Mouse (Mus musculus) spleen, embryonic (tissue): ENCODE results near the gene Anxa6.

Experiments used
- CTCF ChIA-PET: fragments of 350-600 bp; sonication (Branson Sonifier 250); formaldehyde crosslinking; loops from one replicate; lab custom pipeline; 2022; lab: Charles Lee

Anxa6 gene

GRCm38 (mm10) chr11:55033040-55033660 lies at the start of gene Anxa6:
TSS of gene Anxa6 (minus strand) at chr11:55033445.
- CTCF ChIA-PET: interaction anchor here (0.7 to 1.3 kb wide), 2 partner anchors 11 to 99 kb away, joined by 3 read pairs; no protein-coding TSS in a partner anchor

DNA sequence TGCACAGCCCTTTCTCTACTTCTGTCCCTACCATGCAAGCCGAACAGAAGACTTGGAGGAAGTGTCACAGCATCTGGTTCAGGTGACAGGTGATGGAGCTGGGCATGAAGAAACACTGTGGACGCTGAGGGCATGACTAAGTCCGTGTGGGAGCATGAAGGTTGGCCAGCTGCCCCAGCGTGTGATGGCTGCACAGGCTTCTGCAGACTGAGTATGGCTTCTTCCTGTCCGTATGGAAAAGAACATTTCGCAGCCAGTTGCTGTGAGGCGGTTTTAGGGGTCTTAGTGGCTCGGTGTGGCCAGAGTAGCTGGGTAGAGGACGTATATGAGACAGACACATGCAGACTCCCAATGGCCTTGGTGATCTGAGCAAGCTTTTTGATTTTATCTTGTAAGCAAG lies 48.0 kb upstream of the Anxa6 start:
- CTCF ChIA-PET: no interaction called here

GRCm38 (mm10) chr11:55079180-55079579 lies 45.9 kb upstream of the Anxa6 start:
- CTCF ChIA-PET: interaction anchor here (0.6 to 1.6 kb wide), 3 partner anchors 8 to 96 kb away, joined by 3 to 7 read pairs (median 4); no protein-coding TSS in a partner anchor

DNA sequence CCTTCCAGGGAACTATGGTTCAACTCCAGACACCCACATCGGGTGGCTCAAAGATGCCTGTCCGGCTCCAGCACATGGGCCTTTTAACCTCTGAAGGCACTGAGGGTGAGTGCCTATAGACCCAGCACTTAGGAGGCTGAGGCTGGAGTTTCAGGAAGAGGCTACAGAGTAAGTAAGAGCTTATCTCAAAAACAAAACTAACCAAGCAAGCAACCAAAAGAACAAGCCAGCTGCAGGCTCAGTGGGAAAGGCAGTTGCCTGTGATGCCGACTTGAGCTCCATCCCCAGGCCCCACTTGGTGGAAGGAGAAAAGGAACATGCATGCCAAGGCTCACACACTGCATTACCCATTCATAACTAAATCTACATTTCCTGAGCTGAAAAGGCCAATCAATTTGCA lies 45.3 kb upstream of the Anxa6 start:
- CTCF ChIA-PET: interaction anchor here (0.6 to 1.6 kb wide), 3 partner anchors 9 to 96 kb away, joined by 3 to 7 read pairs (median 4); no protein-coding TSS in a partner anchor

DNA sequence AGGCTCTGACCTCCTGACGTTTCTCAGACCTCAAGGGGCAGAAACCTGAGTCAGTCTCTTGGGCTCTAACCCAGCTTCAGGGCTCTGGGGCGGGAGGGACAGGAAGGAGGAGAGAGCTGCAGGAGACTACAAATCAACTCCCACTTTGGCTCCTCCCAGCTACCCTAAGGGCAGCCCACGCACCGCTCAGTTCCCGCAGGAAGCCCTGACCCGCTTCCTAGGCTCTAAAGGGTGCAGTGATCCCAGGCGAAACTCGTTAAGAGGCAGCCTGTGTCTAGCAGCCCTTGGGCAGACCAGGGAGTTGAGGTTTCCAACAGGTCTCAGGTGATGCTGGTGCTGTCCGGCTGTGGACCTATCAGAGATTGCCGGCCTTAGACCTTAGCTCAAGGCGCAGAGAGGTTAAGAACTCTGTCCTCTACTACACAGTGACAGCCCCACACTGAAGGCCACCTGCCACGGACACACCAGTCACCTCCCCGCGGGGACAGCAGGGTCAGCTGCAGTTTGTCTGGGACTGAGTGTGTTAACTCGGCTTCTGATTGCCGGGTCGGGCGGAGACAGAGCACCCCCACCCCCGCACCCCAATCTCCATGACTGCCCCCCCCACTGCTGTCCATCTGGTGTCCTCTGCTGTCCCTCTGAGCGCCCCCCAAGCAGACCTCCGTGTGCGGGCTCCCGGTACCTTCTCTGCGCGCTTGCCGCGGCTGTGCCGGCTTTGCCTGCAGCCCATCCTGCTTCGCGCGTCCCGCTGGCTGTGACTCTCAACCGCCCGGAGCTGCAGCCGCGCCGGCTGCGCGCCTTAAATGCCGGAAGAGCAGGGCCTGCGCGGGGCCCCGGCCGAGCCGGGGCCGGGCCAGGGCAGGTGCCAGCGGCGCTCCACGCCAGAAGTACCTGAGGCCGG lies 44.3 kb upstream of the Anxa6 start, which contains the start of gene Ccdc69:
TSS of gene Ccdc69 (minus strand) at position 801 of the 901 bp plus-strand sequence.
- CTCF ChIA-PET: interaction anchor here (0.6 to 1.3 kb wide), 2 partner anchors 10 to 56 kb away, joined by 3 read pairs; no protein-coding TSS in a partner anchor

GRCm38 (mm10) chr11:55076234-55076633 lies 43.0 kb upstream of the Anxa6 start:
- CTCF ChIA-PET: interaction anchor here (0.6 to 1.3 kb wide), 2 partner anchors 11 to 118 kb away, joined by 3 to 10 read pairs; no protein-coding TSS in a partner anchor

DNA sequence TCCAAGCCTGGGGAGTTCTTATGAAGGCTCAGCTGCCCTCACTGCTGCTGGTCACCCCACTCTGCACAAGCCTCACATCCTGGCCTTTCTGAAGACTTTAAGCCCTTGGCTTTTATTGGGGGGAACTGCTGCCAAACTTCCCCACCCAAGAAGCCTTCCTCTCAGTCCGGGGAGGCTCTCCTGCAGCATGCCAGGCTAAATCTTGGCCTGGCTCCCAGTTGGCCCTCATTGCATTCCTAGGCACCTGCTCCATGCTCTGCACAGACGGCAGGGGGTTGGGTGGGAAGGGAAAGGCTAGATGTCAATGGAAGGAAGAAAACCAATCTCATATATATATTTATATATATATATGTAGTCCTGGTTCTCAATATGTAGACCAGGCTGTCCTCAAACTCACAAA lies 42.4 kb upstream of the Anxa6 start:
- CTCF ChIA-PET: no interaction called here

DNA sequence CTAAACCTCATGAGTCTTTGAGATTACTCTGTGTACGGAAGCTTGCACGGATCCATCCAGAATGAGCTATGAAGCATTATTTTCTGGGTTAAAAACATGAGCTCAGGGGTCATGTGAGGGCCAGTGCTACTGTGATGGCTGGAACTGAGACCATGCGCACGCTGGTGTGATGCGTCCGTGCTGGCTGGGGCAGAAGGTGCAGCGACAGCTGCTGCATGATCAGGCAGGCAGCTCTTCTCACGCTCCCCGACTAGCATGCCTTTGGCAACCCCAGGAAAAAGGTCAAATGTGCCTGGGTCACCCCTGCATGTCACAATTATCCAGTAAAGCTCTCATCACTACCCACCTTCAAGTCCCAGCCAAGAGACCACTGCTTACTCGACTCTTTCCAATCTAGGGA lies 39.9 kb upstream of the Anxa6 start:
- CTCF ChIA-PET: interaction anchor here (0.8 kb wide), 1 partner anchor 12 kb away, joined by 3 read pairs; no protein-coding TSS in a partner anchor

DNA sequence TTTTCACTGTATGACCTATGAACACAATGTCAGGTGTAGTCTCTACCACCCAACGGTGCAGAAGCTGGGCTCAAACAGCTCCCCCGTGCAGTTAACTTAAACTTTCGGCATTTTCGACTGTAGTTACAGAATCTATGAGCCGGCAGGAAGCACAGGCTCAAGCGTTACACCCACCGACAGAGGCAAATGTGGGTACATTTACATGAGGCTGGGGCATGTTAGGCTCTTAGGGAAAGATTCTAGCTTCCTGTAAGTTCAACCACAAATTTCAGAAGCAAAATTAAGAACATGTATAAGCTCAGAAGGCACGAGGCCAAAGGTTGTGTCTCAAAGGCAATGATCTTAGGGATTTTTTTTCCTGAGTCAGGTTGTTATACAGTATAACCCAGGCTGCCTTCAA lies 39.2 kb upstream of the Anxa6 start:
- CTCF ChIA-PET: interaction anchor here (0.6 to 0.8 kb wide), 4 partner anchors 12 to 94 kb away, joined by 3 to 7 read pairs (median 4); no protein-coding TSS in a partner anchor

GRCm38 (mm10) chr11:55071344-55071743 lies 38.1 kb upstream of the Anxa6 start:
- CTCF ChIA-PET: no interaction called here

GRCm38 (mm10) chr11:55069023-55069422 lies 35.8 kb upstream of the Anxa6 start:
- CTCF ChIA-PET: interaction anchor here (0.5 kb wide), 1 partner anchor 127 kb away, joined by 5 read pairs; no protein-coding TSS in a partner anchor

GRCm38 (mm10) chr11:55066921-55067320 lies 33.7 kb upstream of the Anxa6 start:
- CTCF ChIA-PET: no interaction called here

- CTCF ChIA-PET: interaction anchor here (0.6 to 0.7 kb wide), 2 partner anchors 12 to 23 kb away, joined by 3 to 12 read pairs; no protein-coding TSS in a partner anchor
Observed at GRCm38 (mm10) chr11:55062856-55063255, 29.6 kb upstream of the Anxa6 start.

- CTCF ChIA-PET: interaction anchor here (1.4 kb wide), 1 partner anchor 12 kb away, joined by 3 read pairs; no protein-coding TSS in a partner anchor
Observed at GRCm38 (mm10) chr11:55060802-55061201, 27.6 kb upstream of the Anxa6 start.

DNA sequence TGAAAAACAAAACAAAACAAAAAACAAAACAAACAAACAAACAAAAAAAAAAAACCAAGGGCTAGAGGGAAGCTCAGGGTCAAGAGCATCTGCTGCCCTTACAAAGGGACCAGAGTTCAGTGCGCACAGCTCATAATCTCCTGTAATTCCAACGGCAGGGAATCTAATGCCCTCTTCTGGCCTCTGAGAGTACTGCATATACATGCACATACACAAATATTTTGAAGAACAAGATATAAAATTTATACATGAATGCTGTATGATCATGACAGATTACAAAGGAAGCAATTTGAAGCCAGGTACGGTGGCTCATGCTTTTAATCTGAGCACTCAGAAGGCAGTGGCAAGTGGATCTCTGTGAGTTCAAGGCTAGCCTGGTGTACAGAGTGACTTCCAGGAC lies 24.3 kb upstream of the Anxa6 start:
- CTCF ChIA-PET: no interaction called here

DNA sequence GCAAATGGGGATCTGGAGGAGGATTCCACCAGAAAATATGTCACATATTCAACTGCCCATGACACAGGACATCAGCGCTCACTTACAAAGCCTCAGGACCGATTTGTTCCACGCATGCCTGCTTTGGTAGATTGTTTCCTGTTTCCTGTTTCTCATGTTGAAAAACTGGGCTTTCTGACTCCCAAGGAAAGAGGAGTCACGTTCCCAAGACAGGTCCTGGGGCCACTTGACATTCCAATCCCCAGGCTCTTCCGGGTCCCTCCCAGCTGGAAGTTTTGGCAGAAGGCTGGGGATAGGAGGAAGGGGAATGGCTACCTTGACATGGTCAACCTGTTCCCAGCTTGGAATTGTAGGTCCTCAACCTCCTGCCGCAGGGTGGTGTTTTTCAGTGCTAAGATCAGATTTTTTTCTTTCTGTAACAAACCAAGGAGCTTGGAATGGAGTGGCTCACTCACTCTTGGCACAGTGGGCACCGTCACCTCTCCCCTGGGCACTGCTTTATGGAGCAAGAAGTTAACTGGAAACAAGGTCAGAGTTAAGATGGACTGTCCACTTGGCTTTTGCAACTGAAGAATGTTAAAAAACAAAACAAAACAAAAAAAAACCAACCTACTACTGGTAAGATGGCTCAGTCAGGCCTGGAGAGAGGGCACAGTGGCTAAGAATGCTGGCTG lies 17.7 kb upstream of the Anxa6 start:
- CTCF ChIA-PET: interaction anchor here (0.5 to 1.0 kb wide), 3 partner anchors 12 to 65 kb away, joined by 3 to 12 read pairs (median 11); no protein-coding TSS in a partner anchor

GRCm38 (mm10) chr11:55046600-55046999 lies 13.4 kb upstream of the Anxa6 start:
- CTCF ChIA-PET: interaction anchor here (0.9 to 1.2 kb wide), 2 partner anchors 39 to 41 kb away, joined by 3 read pairs; no protein-coding TSS in a partner anchor

GRCm38 (mm10) chr11:55041348-55041747 lies 8.1 kb upstream of the Anxa6 start:
- CTCF ChIA-PET: interaction anchor here (2.5 kb wide), 1 partner anchor 44 kb away, joined by 17 read pairs; no protein-coding TSS in a partner anchor

DNA sequence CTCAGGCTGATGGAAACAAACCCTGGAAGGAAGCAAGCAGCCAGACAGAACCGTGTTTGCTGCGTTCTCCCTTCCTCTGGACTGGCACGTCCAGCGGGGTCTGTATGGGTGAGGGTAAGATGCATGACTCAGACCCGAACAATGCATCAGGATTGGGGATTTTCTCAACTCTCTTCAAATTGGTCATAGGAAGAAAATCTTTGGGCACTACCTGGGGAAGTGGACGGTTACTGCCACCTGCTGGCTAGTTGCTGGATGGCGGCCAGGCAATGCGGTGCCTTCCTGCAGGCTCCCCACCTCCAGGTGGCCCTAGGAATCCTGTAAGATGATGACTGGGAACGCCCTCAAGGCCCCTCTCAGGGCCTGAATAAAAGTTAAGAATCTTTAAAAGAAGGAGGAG lies 6.3 kb upstream of the Anxa6 start:
- CTCF ChIA-PET: interaction anchor here (0.6 to 2.5 kb wide), 5 partner anchors 23 to 336 kb away, joined by 3 to 17 read pairs (median 3); no protein-coding TSS in a partner anchor

DNA sequence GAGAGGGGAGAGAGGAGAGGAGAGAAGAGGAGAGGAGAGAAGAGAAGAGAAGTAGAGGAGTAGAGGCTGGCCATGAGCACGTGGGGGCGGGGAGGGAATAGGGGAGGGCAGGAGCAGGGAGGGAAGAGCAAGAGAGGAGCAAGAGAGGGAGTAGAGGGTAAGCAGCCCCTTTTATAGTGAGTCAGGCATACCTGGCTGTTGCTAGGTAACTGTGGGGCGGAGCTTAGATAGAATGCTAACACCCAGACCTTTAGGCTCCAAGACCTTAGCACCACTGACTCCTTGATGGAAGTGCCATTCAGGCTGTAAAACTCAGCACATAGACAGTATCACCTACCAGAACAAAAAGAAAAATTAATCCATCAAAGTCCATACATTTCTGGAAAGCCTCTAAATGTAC lies 3.4 kb upstream of the Anxa6 start:
- CTCF ChIA-PET: interaction anchor here (0.6 kb wide), 1 partner anchor 11 kb away, joined by 7 read pairs; no protein-coding TSS in a partner anchor
